Mouse (Mus musculus) ovary, adult 10 weeks (tissue): ENCODE results near the gene Cd180. TPM values are rescaled to one million over a fixed set of nuclear protein-coding genes. Genes with fewer than 3 reads are reported as not detected.

ENCODE experiments used
- polyA plus RNA-seq: library from polyadenylated mRNA; stranded (reverse); fragments of 350-450 nt; fragmentation: Illumina TruSeq; extraction: RNeasy Lipid Tissue Mini Kit (QIAGEN cat#74804); gene quantifications from one replicate; pipeline ENCODE4 v1.2.3, GENCODE M21; 2014

Cd180 gene
- polyA plus RNA-seq = 15.9 TPM

GRCm38 (mm10) chr13:102693341-102693801 is at the start of gene Cd180:
Cd180 (plus strand) TSS chr13:102693558.

